Mouse (Mus musculus): ENCODE data around the gene Xpnpep1. TPM values are rescaled to one million over a fixed set of nuclear protein-coding genes. Genes with fewer than 3 reads are reported as not detected.

Xpnpep1 gene
- polyA plus RNA-seq, 1 experiment: 250 TPM

- peak overlapping the region; percentile 87 for H3K27ac ChIP-seq (ENCODE audit: insufficient read depth, low read depth, low read length)
- 60% methylated on average over 10 of the region's 10 CpGs for WGBS
- H3K4me1 ChIP-seq (ENCODE audit: control insufficient read depth, insufficient read depth, low read length): peaks cover 33% of the 10 kb centered on the region
- H3K36me3 ChIP-seq (ENCODE audit: control insufficient read depth, insufficient read depth, low read length): no peaks in the 10 kb centered on the region
- no peak overlapping the region for H3K4me3 ChIP-seq (ENCODE audit: insufficient read depth, low read depth, low read length)
- no peak for TF ChIP-seq POLR2A (IDR thresholded peaks at IDR 0.05; ENCODE audit: low read depth, low read length)
- TF ChIP-seq CTCF (conservative IDR thresholded peaks at IDR 0.05; ENCODE audit: insufficient read depth, insufficient read length, low read depth, low read length): no peak
- no peaks in the 10 kb centered on the region for H3K27me3 ChIP-seq (replicated peaks; ENCODE audit: control insufficient read depth, insufficient read depth, low read length)
- DNase-seq: peak; percentile 69
Measured at GRCm38 (mm10) chr19:53033159-53033943, 6.7 kb downstream of the Xpnpep1 start.

GRCm38 (mm10) chr19:53032647-53033046 lies 7.4 kb downstream of the Xpnpep1 start:
- TF ChIP-seq POLR2A (IDR thresholded peaks at IDR 0.05; ENCODE audit: low read depth, low read length): no peak
- TF ChIP-seq CTCF (conservative IDR thresholded peaks at IDR 0.05; ENCODE audit: insufficient read depth, insufficient read length, low read depth, low read length): no peak
- no peaks in the 10 kb centered on the region for H3K36me3 ChIP-seq (ENCODE audit: control insufficient read depth, insufficient read depth, low read length)
- H3K27ac ChIP-seq (ENCODE audit: insufficient read depth, low read depth, low read length): peak overlapping the region; percentile 91
- H3K4me1 ChIP-seq (ENCODE audit: control insufficient read depth, insufficient read depth, low read length): peaks cover 38% of the 10 kb centered on the region
- DNase-seq: peak; percentile 90
- no peak overlapping the region for H3K4me3 ChIP-seq (ENCODE audit: insufficient read depth, low read depth, low read length)
- WGBS: 34% methylated on average over 3 of the region's 3 CpGs
- H3K27me3 ChIP-seq (replicated peaks; ENCODE audit: control insufficient read depth, insufficient read depth, low read length): no peaks in the 10 kb centered on the region

- H3K4me1 ChIP-seq (ENCODE audit: control insufficient read depth, insufficient read depth, low read length): peaks cover 37% of the 10 kb centered on the region; the same call in 1 of the 2 replicates
- H3K4me3 ChIP-seq (ENCODE audit: insufficient read depth, low read depth, low read length): no peak overlapping the region
- no peaks in the 10 kb centered on the region for H3K27me3 ChIP-seq (replicated peaks; ENCODE audit: control insufficient read depth, insufficient read depth, low read length)
- 33% methylated on average over 8 of the region's 8 CpGs for WGBS
- H3K36me3 ChIP-seq (ENCODE audit: control insufficient read depth, insufficient read depth, low read length): no peaks in the 10 kb centered on the region; the same call in 1 of the 2 replicates
- peak; percentile 62 for DNase-seq
- no peak for TF ChIP-seq CTCF (conservative IDR thresholded peaks at IDR 0.05; ENCODE audit: insufficient read depth, insufficient read length, low read depth, low read length)
- no peak for TF ChIP-seq POLR2A (IDR thresholded peaks at IDR 0.05; ENCODE audit: low read depth, low read length)
- peak overlapping the region; percentile 91 for H3K27ac ChIP-seq (ENCODE audit: insufficient read depth, low read depth, low read length)
Measured at GRCm38 (mm10) chr19:53031957-53032371, 8.1 kb downstream of the Xpnpep1 start.

GRCm38 (mm10) chr19:53030279-53030678 lies 9.7 kb downstream of the Xpnpep1 start:
- Histone ChIP-seq H3K27ac (ENCODE audit: insufficient read depth, low read depth, low read length) (peak overlapping the region; percentile 46; the same call in 1 of the 2 replicates), H3K4me3 (ENCODE audit: insufficient read depth, low read depth, low read length) (no peak overlapping the region), H3K36me3 (ENCODE audit: control insufficient read depth, insufficient read depth, low read length) (no peaks in the 10 kb centered on the region; the same call in 1 of the 2 replicates), H3K4me1 (ENCODE audit: control insufficient read depth, insufficient read depth, low read length) (peaks cover 36% of the 10 kb centered on the region; the same call in 1 of the 2 replicates), H3K27me3 (replicated peaks; ENCODE audit: control insufficient read depth, insufficient read depth, low read length) (no peaks in the 10 kb centered on the region)
- DNase-seq: peak; percentile 49
- TF ChIP-seq CTCF (conservative IDR thresholded peaks at IDR 0.05; ENCODE audit: insufficient read depth, insufficient read length, low read depth, low read length): no peak
- TF ChIP-seq POLR2A (IDR thresholded peaks at IDR 0.05; ENCODE audit: low read depth, low read length): no peak
- 67% methylated on average over 6 of the region's 6 CpGs for WGBS

GRCm38 (mm10) chr19:53029686-53030085 lies 10.3 kb downstream of the Xpnpep1 start:
- Histone ChIP-seq H3K4me3 (ENCODE audit: insufficient read depth, low read depth, low read length) (no peak overlapping the region), H3K27ac (ENCODE audit: insufficient read depth, low read depth, low read length) (peak overlapping the region; percentile 59), H3K27me3 (replicated peaks; ENCODE audit: control insufficient read depth, insufficient read depth, low read length) (no peaks in the 10 kb centered on the region), H3K4me1 (ENCODE audit: control insufficient read depth, insufficient read depth, low read length) (peaks cover 37% of the 10 kb centered on the region; the same call in 1 of the 2 replicates), H3K36me3 (ENCODE audit: control insufficient read depth, insufficient read depth, low read length) (no peaks in the 10 kb centered on the region; the same call in 1 of the 2 replicates)
- 64% methylated on average over 5 of the region's 5 CpGs for WGBS
- peak; percentile 78 for DNase-seq
- TF ChIP-seq POLR2A (IDR thresholded peaks at IDR 0.05; ENCODE audit: low read depth, low read length) (no peak), CTCF (conservative IDR thresholded peaks at IDR 0.05; ENCODE audit: insufficient read depth, insufficient read length, low read depth, low read length) (no peak)

- DNase-seq: peak; percentile 84
- TF ChIP-seq POLR2A (IDR thresholded peaks at IDR 0.05; ENCODE audit: low read depth, low read length): no peak
- TF ChIP-seq CTCF (conservative IDR thresholded peaks at IDR 0.05; ENCODE audit: insufficient read depth, insufficient read length, low read depth, low read length): peak; percentile 33; the same call in 1 of the 2 replicates
- no peaks in the 10 kb centered on the region; the same call in 1 of the 2 replicates for H3K36me3 ChIP-seq (ENCODE audit: control insufficient read depth, insufficient read depth, low read length)
- 65% methylated on average over 7 of the region's 7 CpGs for WGBS
- H3K27me3 ChIP-seq (replicated peaks; ENCODE audit: control insufficient read depth, insufficient read depth, low read length): no peaks in the 10 kb centered on the region
- no peak overlapping the region for H3K4me3 ChIP-seq (ENCODE audit: insufficient read depth, low read depth, low read length)
- peak overlapping the region; percentile 94 for H3K27ac ChIP-seq (ENCODE audit: insufficient read depth, low read depth, low read length)
- H3K4me1 ChIP-seq (ENCODE audit: control insufficient read depth, insufficient read depth, low read length): peaks cover 39% of the 10 kb centered on the region; the same call in 1 of the 2 replicates
Measured at GRCm38 (mm10) chr19:53029045-53029444, 11.0 kb downstream of the Xpnpep1 start.

DNA sequence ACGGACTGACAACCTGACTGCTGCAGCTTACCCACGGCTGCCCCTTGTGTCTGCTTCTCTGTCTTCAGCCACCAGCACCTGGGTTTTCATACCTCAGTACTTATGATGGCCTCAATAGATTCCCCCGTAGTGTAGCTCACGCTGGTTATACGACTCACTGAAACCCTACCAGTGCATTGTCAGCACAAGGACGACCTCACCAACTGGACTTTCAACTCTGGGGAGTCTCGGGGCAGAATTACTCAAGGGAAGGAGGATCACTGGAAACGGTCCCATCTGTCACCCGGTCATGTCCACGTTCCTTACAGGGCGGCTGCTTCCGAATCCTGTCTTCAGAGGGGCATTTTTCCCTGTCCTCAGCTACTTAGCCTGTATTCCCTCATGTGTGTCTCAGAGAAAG lies 11.8 kb downstream of the Xpnpep1 start:
- TF ChIP-seq CTCF (conservative IDR thresholded peaks at IDR 0.05; ENCODE audit: insufficient read depth, insufficient read length, low read depth, low read length) (no peak), POLR2A (IDR thresholded peaks at IDR 0.05; ENCODE audit: low read depth, low read length) (no peak)
- Histone ChIP-seq H3K27ac (ENCODE audit: insufficient read depth, low read depth, low read length) (peak overlapping the region; percentile 94), H3K27me3 (replicated peaks; ENCODE audit: control insufficient read depth, insufficient read depth, low read length) (no peaks in the 10 kb centered on the region), H3K4me1 (ENCODE audit: control insufficient read depth, insufficient read depth, low read length) (peaks cover 34% of the 10 kb centered on the region; the same call in 1 of the 2 replicates), H3K4me3 (ENCODE audit: insufficient read depth, low read depth, low read length) (no peak overlapping the region), H3K36me3 (ENCODE audit: control insufficient read depth, insufficient read depth, low read length) (no peaks in the 10 kb centered on the region; the same call in 1 of the 2 replicates)
- DNase-seq: peak; percentile 94
- WGBS: 49% methylated on average over 12 of the region's 12 CpGs
